ENCODE assay signal across 12 mouse cellular contexts in the genomic region with DNA sequence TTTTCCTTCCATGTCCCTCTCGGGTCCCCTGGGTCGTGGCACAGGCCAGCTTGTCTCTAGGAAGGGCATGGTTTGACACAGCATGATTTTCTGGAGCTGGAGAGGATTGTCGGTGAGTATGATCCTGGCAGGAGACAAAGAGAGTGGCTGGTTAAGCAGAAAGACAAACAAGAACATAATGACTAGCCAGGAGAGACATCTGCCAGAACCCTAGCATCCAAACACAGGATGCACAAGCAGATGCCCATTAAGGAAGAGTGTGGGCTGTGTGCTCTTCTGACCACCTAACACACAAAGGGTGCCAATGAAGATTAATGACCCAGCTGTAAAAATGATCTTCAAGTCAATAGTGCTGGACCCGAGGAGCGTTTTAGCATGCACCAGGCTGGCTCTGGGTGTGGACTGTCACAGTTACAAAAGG. TPM values are rescaled to one million over a fixed set of nuclear protein-coding genes. Genes with fewer than 3 reads are reported as not detected.
DNase-seq lines count a peak whose midpoint lies in the region; ATAC-seq and TF ChIP-seq lines count a peak whose summit lies in the region.
"Had no signal": no experiment of that assay in that cellular context is flagged by ENCODE, and none has a peak within 500 bp of the region (broad histone marks: within the 10 kb centered on the region; RNA-seq: fewer than 3 reads in every experiment).

No protein-coding gene starts in this region.

- no peaks in the 10 kb centered on the region for H3K36me3 ChIP-seq in forebrain, postnatal 0 days (ENCODE audit: insufficient read depth)
- H3K36me3 ChIP-seq in liver, embryonic 16.5 days (ENCODE audit: control insufficient read depth, insufficient read depth), result no peaks in the 10 kb centered on the region
- H3K36me3 ChIP-seq in intestine, postnatal 0 days (ENCODE audit: control insufficient read depth, insufficient read depth), result no peaks in the 10 kb centered on the region
- H3K36me3 ChIP-seq: limb, embryonic 15.5 days had no signal

- H3K4me2 ChIP-seq in forebrain, postnatal 0 days (ENCODE audit: low read depth), result no peak overlapping the region
- peak overlapping the region; percentile 66; the same call in 1 of the 2 replicates for H3K4me2 ChIP-seq in liver, embryonic 16.5 days (ENCODE audit: low read depth, low read length)
- no peak overlapping the region for H3K4me2 ChIP-seq in intestine, postnatal 0 days (replicated peaks; ENCODE audit: low read depth)
- H3K4me2 ChIP-seq: limb, embryonic 15.5 days had no signal

- DNase-seq in gastrocnemius, adult 2 months, result no peak
- no peak for DNase-seq in gastrocnemius, adult 8-10 months (ENCODE audit: low spot score in 2 of 2)
- peak; percentile 79 for DNase-seq in brain, adult 2 months (ENCODE audit: low read depth, low spot score)
- DNase-seq in forebrain, postnatal 0 days, result no peak
- no peak for DNase-seq in layer of hippocampus, adult 11-12 months (ENCODE audit: low spot score)
- DNase-seq: right cerebral cortex, postnatal 14 days; thymus, adult 18-20 months had no signal

- WGBS in forebrain, postnatal 0 days, result 35% methylated on average over 5 of the region's 5 CpGs
- WGBS in liver, embryonic 16.5 days (ENCODE audit: insufficient replicate concordance), result 51% methylated on average over 5 of the region's 5 CpGs
- 40% methylated on average over 5 of the region's 5 CpGs for WGBS in intestine, postnatal 0 days

- no peaks in the 10 kb centered on the region for H3K27me3 ChIP-seq in forebrain, postnatal 0 days (ENCODE audit: insufficient read depth, low read length)
- H3K27me3 ChIP-seq in liver, embryonic 16.5 days (ENCODE audit: control insufficient read depth, insufficient read depth, low read depth, low read length), result no peaks in the 10 kb centered on the region
- no peaks in the 10 kb centered on the region for H3K27me3 ChIP-seq in intestine, postnatal 0 days (replicated peaks; ENCODE audit: control insufficient read depth, insufficient read depth, low read length)
- H3K27me3 ChIP-seq: CH12.LX; limb, embryonic 15.5 days had no signal

- peak overlapping the region; percentile 39; the same call in 1 of the 2 replicates for H3K27ac ChIP-seq in gastrocnemius, adult 2 months
- no peak overlapping the region for H3K27ac ChIP-seq in forebrain, postnatal 0 days (ENCODE audit: low read depth, low read length)
- H3K27ac ChIP-seq in liver, embryonic 16.5 days (ENCODE audit: low read length), result peak overlapping the region; percentile 97
- no peak overlapping the region for H3K27ac ChIP-seq in intestine, postnatal 0 days (ENCODE audit: low read depth, low read length)
- H3K27ac ChIP-seq: limb, embryonic 15.5 days had no signal

- H3K9ac ChIP-seq in forebrain, postnatal 0 days, result no peak overlapping the region
- H3K9ac ChIP-seq in liver, embryonic 16.5 days (ENCODE audit: low read depth, low read length), result peak overlapping the region; percentile 33
- H3K9ac ChIP-seq in intestine, postnatal 0 days (ENCODE audit: low read depth, low read length), result no peak overlapping the region
- H3K9ac ChIP-seq: limb, embryonic 15.5 days had no signal

- intact Hi-C loops in gastrocnemius, adult 2 months (cut with DNase I), result no loop called here

- H3K4me1 ChIP-seq in forebrain, postnatal 0 days (ENCODE audit: insufficient read depth), result 0 out of 2 replicates have a peak, but pooled peaks cover 19% of the 10 kb centered on the region
- peaks cover 76% of the 10 kb centered on the region for H3K4me1 ChIP-seq in liver, embryonic 16.5 days (ENCODE audit: control insufficient read depth, low read depth, low read length)
- H3K4me1 ChIP-seq in intestine, postnatal 0 days (replicated peaks; ENCODE audit: control insufficient read depth, insufficient read depth, low read length), result no peaks in the 10 kb centered on the region; the same call in 1 of the 2 replicates

- no peaks in the 10 kb centered on the region for H3K9me3 ChIP-seq in forebrain, postnatal 0 days (ENCODE audit: low read length)
- H3K9me3 ChIP-seq in liver, embryonic 16.5 days (replicated peaks; ENCODE audit: control insufficient read depth, low read length), result no peaks in the 10 kb centered on the region
- H3K9me3 ChIP-seq in intestine, postnatal 0 days (ENCODE audit: control insufficient read depth), result no peaks in the 10 kb centered on the region
- H3K9me3 ChIP-seq: limb, embryonic 15.5 days had no signal

- TF ChIP-seq CTCF in gastrocnemius, adult 2 months (IDR thresholded peaks at IDR 0.05), result no peak
- TF ChIP-seq CTCF in forebrain, postnatal 0 days (IDR thresholded peaks at IDR 0.05; ENCODE audit: low read depth), result no peak
- TF ChIP-seq CTCF in intestine, postnatal 0 days (IDR thresholded peaks at IDR 0.05; ENCODE audit: low read depth), result no peak

- no peak overlapping the region for H3K4me3 ChIP-seq in gastrocnemius, adult 2 months
- H3K4me3 ChIP-seq in forebrain, postnatal 0 days (ENCODE audit: low read depth, low read length), result no peak overlapping the region
- H3K4me3 ChIP-seq in liver, embryonic 16.5 days (ENCODE audit: low read depth, low read length), result no peak overlapping the region
- no peak overlapping the region for H3K4me3 ChIP-seq in intestine, postnatal 0 days (ENCODE audit: low read depth, low read length)
- H3K4me3 ChIP-seq: limb, embryonic 15.5 days had no signal

- ATAC-seq in forebrain, postnatal 0 days, result 0 out of 2 replicates have a peak, but pooled peaks have one; percentile 16
- no peak for ATAC-seq in liver, embryonic 16.5 days (ENCODE audit: low read depth)
- no peak for ATAC-seq in inflammation-experienced regulatory T-cells, adult 6 months
- ATAC-seq in intestine, postnatal 0 days, result no peak

RNA-seq across cellular contexts. Expression of a gene that starts 29.5 kb away (rescaled TPM):
- 100 to 1,000 TPM; 134 to 142 TPM for total RNA-seq in gastrocnemius, adult 2 months (2021)
- 100 to 1,000 TPM; 126 to 164 (median 145) TPM for total RNA-seq in gastrocnemius, adult 8-10 months (2022)
- 31.5 and 35.5 TPM in 2 replicates for total RNA-seq in forebrain, postnatal 0 days (2014; rRNA removed)
- 18.9 and 22.8 TPM in 2 replicates for polyA plus RNA-seq in forebrain, postnatal 0 days (2015; fragmentation: Nextera tagmentation; extraction: Ambion mirVana)
- 5.9 and 6.6 TPM in 2 replicates for polyA plus RNA-seq in liver, embryonic 16.5 days (2015; fragmentation: Nextera tagmentation; extraction: Ambion mirVana)
- 10 to 100 TPM; 12.4 to 20.7 (median 19.4) TPM for polyA plus RNA-seq in inflammation-experienced regulatory T-cells, adult 6 months (2017; shearing (Covaris generic))
- polyA plus RNA-seq in intestine, postnatal 0 days (2015; fragmentation: Nextera tagmentation; extraction: Ambion mirVana), result 20.9 and 24.0 TPM in 2 replicates

Comparison
In these comparisons a context has a peak if more than half of its experiments do, and no peak if none do; other contexts are left out.
1. H3K27ac ChIP-seq: peak in gastrocnemius, adult 2 months (single experiment) and liver, embryonic 16.5 days (single experiment); none in forebrain, postnatal 0 days (single experiment) and intestine, postnatal 0 days (single experiment).